Mouse (Mus musculus): ENCODE data around the gene Bace2.

DNA sequence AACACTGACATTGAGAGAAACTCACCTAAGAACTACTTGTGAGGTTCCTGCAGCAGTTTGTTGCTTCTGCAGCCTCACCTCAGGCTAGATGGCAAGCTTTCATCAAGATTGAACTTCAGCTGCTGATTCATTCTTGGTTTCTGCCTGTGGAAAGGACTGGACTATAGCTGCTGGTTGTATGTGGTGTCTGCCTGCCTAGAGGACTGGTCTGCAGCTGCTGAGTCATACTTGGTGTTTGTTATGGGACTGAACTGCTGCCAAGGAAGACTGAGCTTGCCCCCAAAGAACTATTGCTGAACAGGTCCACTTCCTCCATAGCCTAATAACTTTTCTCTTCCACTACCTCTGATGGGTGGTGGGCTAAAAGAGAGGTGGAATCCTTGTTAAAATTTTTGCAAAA, 90.8 kb downstream of the Bace2 start:
- TF ChIP-seq CTCF (IDR thresholded peaks at IDR 0.05; ENCODE audit: control insufficient read depth, insufficient read depth, insufficient read length) (no peak), MAX (IDR thresholded peaks at IDR 0.05) (no peak)

Data from C2C12 (cell line).